Mouse (Mus musculus): Measurements from ENCODE around the gene Cd36.
"Not testable (repeated sequence)": the region's sequence is repeated elsewhere in the genome, so short reads cannot be mapped to it uniquely, and the experiment has no call there.

- TF ChIP-seq CTCF, EP300 (IDR thresholded peaks at IDR 0.05; ENCODE audit: low read depth): not testable (repeated sequence)
Observed at GRCm38 (mm10) chr5:17897641-17898040, 9.0 kb upstream of the Cd36 start.

All from liver, postnatal 0 days (tissue).